Mouse (Mus musculus) lung, adult 10 weeks (tissue): Measurements from ENCODE around the gene Atp8a1. TPM values are rescaled to one million over a fixed set of nuclear protein-coding genes. Genes with fewer than 3 reads are reported as not detected.

Source experiments
- polyA plus RNA-seq: library from polyadenylated mRNA; stranded (reverse); fragments of 350-450 nt; fragmentation: Illumina TruSeq; extraction: RNeasy Lipid Tissue Mini Kit (QIAGEN cat#74804); gene quantifications from one replicate; pipeline ENCODE4 v1.2.3, GENCODE M21; 2014; ENCODE audit warnings: low read depth, low replicate concordance; ENCODE audit not compliant: insufficient read depth

The Atp8a1 gene
- 31.1 TPM for polyA plus RNA-seq

DNA sequence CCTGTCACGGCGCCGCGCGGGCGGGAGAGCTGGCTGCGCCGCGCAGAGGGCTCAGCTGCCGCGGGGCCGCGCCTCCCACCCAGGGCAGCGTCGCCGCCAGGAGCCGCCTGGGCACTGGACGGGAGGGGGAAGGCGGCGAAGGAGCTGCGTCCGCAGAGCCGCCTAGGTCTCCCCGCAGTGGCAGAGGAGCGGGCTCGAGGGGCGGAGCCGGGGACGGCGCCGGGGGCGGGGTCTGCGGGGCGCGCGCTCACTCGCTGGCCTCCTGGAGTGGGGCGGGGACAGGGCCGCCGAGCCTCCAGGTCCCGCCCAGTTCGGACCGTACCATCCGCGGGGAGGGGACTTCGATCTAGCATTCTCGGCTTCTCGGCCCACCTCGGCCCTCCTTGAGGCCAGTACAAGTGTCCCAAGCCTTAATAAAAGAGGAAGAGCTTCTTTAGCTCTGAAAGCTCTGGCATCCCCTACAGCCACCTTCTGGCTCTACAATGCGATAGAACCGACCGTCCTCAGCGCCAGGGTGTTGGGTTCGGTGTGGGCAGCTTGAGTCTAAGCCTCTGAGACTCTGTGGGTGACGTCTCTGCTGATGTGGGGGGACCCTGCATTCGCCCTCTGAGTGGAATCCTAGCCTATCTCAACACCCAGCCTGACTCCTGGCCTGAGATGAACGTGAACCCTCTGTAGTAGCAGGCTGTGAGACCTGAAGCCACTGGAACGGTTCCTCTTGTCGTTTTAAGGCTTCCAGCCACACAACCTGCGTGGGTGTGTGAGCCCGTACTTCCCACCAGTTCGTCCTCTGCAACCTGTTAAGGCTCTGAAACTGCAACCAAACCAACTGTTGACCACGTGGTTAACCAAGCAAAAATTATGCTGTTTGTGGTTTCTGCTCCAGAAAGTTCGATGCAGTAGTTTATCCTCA lies at the start of gene Atp8a1:
Gene Atp8a1, minus strand, starts transcription at position 182 of the 913 bp plus-strand sequence.

DNA sequence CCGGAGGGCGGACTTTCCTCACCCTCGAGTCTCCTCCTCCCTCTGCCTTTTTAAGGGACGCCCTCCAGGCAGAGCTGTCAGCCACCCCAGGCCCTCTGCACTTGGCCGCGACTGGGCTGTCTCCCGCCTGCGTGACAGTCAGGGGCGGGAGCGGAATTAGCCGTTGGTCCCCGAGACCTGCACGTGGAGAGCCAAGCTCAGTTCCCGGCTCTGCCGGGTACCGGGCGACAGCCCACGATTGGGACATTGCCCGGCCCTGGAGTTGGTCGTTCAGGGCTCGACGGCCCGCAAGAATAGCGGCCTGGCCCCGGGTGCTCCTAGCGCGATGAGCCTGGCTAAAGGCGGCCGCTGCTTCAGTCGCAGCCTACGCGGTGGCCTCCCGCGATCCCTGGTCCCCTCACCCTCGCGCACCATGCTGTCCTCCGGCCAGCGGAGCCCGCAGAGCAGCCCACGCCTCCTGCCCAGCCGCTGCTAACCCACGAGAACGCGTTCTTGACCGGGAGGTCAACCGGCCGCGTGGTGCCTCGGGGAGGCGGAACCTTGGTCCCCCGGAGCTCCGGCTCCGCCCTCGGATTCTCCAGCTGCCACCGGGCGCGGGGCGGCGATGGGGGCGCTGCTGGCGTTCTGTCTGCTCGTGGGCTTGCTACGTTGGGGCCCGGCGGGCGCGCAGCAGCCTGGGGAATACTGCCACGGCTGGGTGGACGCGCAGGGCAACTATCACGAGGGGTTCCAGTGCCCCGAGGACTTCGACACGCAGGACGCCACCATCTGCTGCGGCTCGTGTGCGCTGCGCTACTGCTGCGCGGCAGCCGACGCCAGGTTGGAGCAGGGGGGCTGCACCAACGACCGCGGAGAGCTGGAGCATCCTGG lies 239.2 kb downstream of the Atp8a1 start, which contains the start of gene Shisa3:
Gene Shisa3, plus strand, starts transcription at position 79 of the 870 bp plus-strand sequence.

Other genes with a start within 250 kb of the Atp8a1 start
- 0.51 TPM for gene Shisa3, start 239.6 kb downstream of the Atp8a1 start, polyA plus RNA-seq
- not detected for gene Gm5108, start 94.2 kb upstream of the Atp8a1 start, polyA plus RNA-seq
- not detected for gene Gm21905, start 99.0 kb upstream of the Atp8a1 start, polyA plus RNA-seq
- gene Grxcr1, start 184.4 kb upstream of the Atp8a1 start, polyA plus RNA-seq, result not detected